In the genomic region with DNA sequence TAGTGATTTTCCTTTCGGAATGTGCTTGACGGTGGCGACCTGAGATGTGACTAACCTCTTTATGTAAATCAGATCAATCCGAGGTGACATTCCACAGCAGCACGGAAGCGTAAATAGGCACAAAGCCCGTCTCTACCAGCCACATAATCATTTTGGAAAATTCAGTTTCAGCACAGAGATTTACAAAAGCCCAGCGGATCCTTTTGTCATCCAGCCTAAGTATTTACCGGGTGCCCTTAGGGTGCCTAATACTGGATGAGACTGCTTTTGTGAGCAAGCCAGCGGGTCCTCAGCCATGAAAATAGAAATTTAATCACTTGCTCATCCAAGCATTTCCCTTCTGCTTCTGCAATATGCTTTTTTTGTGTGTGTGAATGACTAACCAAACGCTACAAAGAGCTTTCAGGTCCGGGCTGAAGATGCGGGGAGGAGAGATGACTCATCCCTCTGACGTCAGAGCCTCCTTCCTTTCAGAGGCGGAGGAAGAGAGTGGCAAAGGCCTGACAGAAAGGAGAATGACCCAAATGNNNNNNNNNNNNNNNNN, we compare ENCODE assay signal across 8 mouse cellular contexts.
DNase-seq lines count a peak whose midpoint lies in the region; ATAC-seq and TF ChIP-seq lines count a peak whose summit lies in the region.

No protein-coding gene starts in this region.

- no peaks in the 10 kb centered on the region for H3K36me3 ChIP-seq in ES-E14 (ENCODE audit: control insufficient read depth, insufficient read depth, low read length, poor library complexity, severe bottlenecking)
- no peaks in the 10 kb centered on the region for H3K36me3 ChIP-seq in forebrain, embryonic 12.5 days (replicated peaks)

- H3K9ac ChIP-seq in ES-E14 (ENCODE audit: insufficient read depth, low read depth, low read length, poor library complexity, severe bottlenecking), result no peak overlapping the region
- H3K9ac ChIP-seq in forebrain, embryonic 12.5 days, result peak overlapping the region; percentile 44; the same call in 1 of the 2 replicates

- peak overlapping the region; percentile 56 for H3K4me2 ChIP-seq in forebrain, embryonic 12.5 days

- H3K4me3 ChIP-seq in ES-E14 (ENCODE audit: insufficient read depth in 1 of 2, low read depth in 1 of 2, low read length in 2 of 2, poor library complexity in 1 of 2, severe bottlenecking in 1 of 2), result no peak overlapping the region
- H3K4me3 ChIP-seq in brown adipose tissue, adult 24 weeks (ENCODE audit: insufficient read depth, low read depth, low read length), result peak overlapping the region; percentile 11
- peak overlapping the region; percentile 40 for H3K4me3 ChIP-seq in forebrain, embryonic 12.5 days (replicated peaks)

- peak; percentile 91 for ATAC-seq in forebrain, embryonic 12.5 days (ENCODE audit: low FRiP score)
- 0 out of 2 replicates have a peak, but pooled peaks have one; percentile 19 for ATAC-seq in neutrophil, adult 5-6 weeks (ENCODE audit: extremely low read depth, insufficient number of reproducible peaks, low FRiP score, poor library complexity, severe bottlenecking)
- ATAC-seq in monocyte, adult 5-6 weeks (replicated peaks; ENCODE audit: insufficient number of reproducible peaks, low FRiP score, low TSS enrichment, poor library complexity, severe bottlenecking), result no peak; the same call in 1 of the 2 replicates

- WGBS in forebrain, embryonic 12.5 days, result 0% methylated on average over 15 of the region's 15 CpGs

- intact Hi-C loops in heart, postnatal 36 days (cut with DNase I), result no loop called here

- peak; percentile 21 for DNase-seq in ES-E14 (ENCODE audit: low read depth, low spot score)
- peak; percentile 14 to 18 for DNase-seq in heart, postnatal 36 days
- peak; percentile 78 to 82 for DNase-seq in layer of hippocampus, adult 18-20 months (ENCODE audit: low spot score in 2 of 2)
- peak; percentile 49 to 58 for DNase-seq in lung, adult 18-20 months

- no peaks in the 10 kb centered on the region for H3K27me3 ChIP-seq in forebrain, embryonic 12.5 days

- H3K27ac ChIP-seq in ES-E14 (ENCODE audit: insufficient read depth, low read depth, low read length, poor library complexity, severe bottlenecking), result no peak overlapping the region
- H3K27ac ChIP-seq in brown adipose tissue, adult 24 weeks (replicated peaks; ENCODE audit: low read depth, low read length), result no peak overlapping the region
- peak overlapping the region; percentile 83 for H3K27ac ChIP-seq in forebrain, embryonic 12.5 days

- no peaks in the 10 kb centered on the region for H3K4me1 ChIP-seq in ES-E14 (ENCODE audit: control insufficient read depth in 2 of 2, insufficient read depth in 2 of 2, low read length in 2 of 2, poor library complexity in 1 of 2)
- H3K4me1 ChIP-seq in brown adipose tissue, adult 24 weeks (ENCODE audit: control insufficient read depth, insufficient read depth, insufficient read length, low read length), result no peaks in the 10 kb centered on the region
- peaks cover 7% of the 10 kb centered on the region for H3K4me1 ChIP-seq in forebrain, embryonic 12.5 days

- in situ Hi-C loops in ES-E14 (cut with MboI; ENCODE audit: low sequenced_read_pairs in 2 of 2, unreplicated experiment in 2 of 2), result no loop called here

- no peaks in the 10 kb centered on the region for H3K9me3 ChIP-seq in ES-E14 (ENCODE audit: control insufficient read depth, insufficient read depth, low read depth, low read length)
- no peaks in the 10 kb centered on the region for H3K9me3 ChIP-seq in forebrain, embryonic 12.5 days

TF ChIP-seq in ES-E14, 5 proteins besides CTCF, POLR2A, EP300 and RAD21:
- TF ChIP-seq HCFC1 (IDR thresholded peaks at IDR 0.05; ENCODE audit: borderline replicate concordance, insufficient read depth, low read length), result no peak

Comparison
In these comparisons a context has a peak if more than half of its experiments do, and no peak if none do; other contexts are left out.
1. DNase-seq: peak in every context shown above with its lines; median percentile 80 in layer of hippocampus, adult 18-20 months; 54 in lung, adult 18-20 months; 21 in ES-E14; 16 in heart, postnatal 36 days.
2. H3K4me3 ChIP-seq: peak in brown adipose tissue, adult 24 weeks (single experiment) and forebrain, embryonic 12.5 days (single experiment); none in ES-E14 (0 of 2).